Mouse (Mus musculus) liver, adult 2 months (tissue): ENCODE measurements around the gene Nsd1. TPM values are rescaled to one million over a fixed set of nuclear protein-coding genes. Genes with fewer than 3 reads are reported as not detected.

Experiments
- DNase-seq: peaks from one replicate; pipeline ENCODE4 v3.0.0-alpha.2; 2011; ENCODE audit warnings: low read depth, low spot score; ENCODE audit errors: extremely low read depth
- H3K27ac ChIP-seq: fragments of 200-500 bp; replicated peaks from 2 replicates; pipeline ENCODE4 v1.5.1; 2012; ENCODE audit warnings: low read depth, mild to moderate bottlenecking, control low read depth, inconsistent platforms, low read length; ENCODE audit not compliant: insufficient read depth
- H3K27me3 ChIP-seq: fragments of 200-500 bp; 2 replicates; pipeline ENCODE4 v1.6.1; 2012; ENCODE audit warnings: mild to moderate bottlenecking, moderate library complexity, low read length, inconsistent platforms; ENCODE audit not compliant: control insufficient read depth, insufficient read depth
- H3K36me3 ChIP-seq: fragments of 200-500 bp; 2 replicates; pipeline ENCODE4 v1.6.1; 2012; ENCODE audit warnings: low read length, inconsistent platforms; ENCODE audit not compliant: control insufficient read depth, insufficient read depth
- H3K4me1 ChIP-seq: fragments of 200-500 bp; 2 replicates; pipeline ENCODE4 v1.6.1; 2011; ENCODE audit warnings: low read length; ENCODE audit not compliant: control insufficient read depth, insufficient read depth
- H3K4me3 ChIP-seq: fragments of 200-500 bp; 2 replicates; pipeline ENCODE4 v1.5.1; 2011; ENCODE audit warnings: low read depth, mild to moderate bottlenecking, control low read depth, low read length, moderate library complexity; ENCODE audit not compliant: insufficient read depth
- H3K79me2 ChIP-seq: fragments of 200-500 bp; 2 replicates; pipeline ENCODE4 v1.6.1; 2012; ENCODE audit warnings: inconsistent platforms, mild to moderate bottlenecking, low read length, moderate library complexity; ENCODE audit not compliant: control insufficient read depth, insufficient read depth
- H3K9ac ChIP-seq: fragments of 200-500 bp; 2 replicates; pipeline ENCODE4 v1.6.1; 2012; ENCODE audit warnings: low read depth, mild to moderate bottlenecking, control low read depth, inconsistent platforms, low read length
- CTCF ChIP-seq: fragments of 200-500 bp; IDR thresholded peaks from 2 replicates; pipeline ENCODE4 v1.5.1; 2011; ENCODE audit warnings: low read depth, low read length, control low read depth
- POLR2A ChIP-seq: fragments of 200-500 bp; IDR thresholded peaks from 2 replicates; pipeline ENCODE4 v1.6.1; 2011; ENCODE audit warnings: low read length, control low read depth; ENCODE audit not compliant: insufficient read depth; ENCODE audit errors: extremely low read depth
- WGBS: fragments of 180-500 bp; shearing (Covaris S2); methylation state at CpG from one replicate; pipeline ENCODE4 v1.1.7; 2018; 5-methylcytosine and 5-hydroxymethylcytosine counted together
- polyA plus RNA-seq: library from polyadenylated mRNA; depleted of rRNA; stranded (reverse); fragments of >200 nt; gene quantifications from 2 replicates; pipeline ENCODE4 v1.2.3, GENCODE M21; 2012
- total RNA-seq: library from RNA; depleted of rRNA; stranded (reverse); fragments of >200 nt; gene quantifications from 2 replicates; pipeline ENCODE4 v1.2.3, GENCODE M21; 2014

Nsd1 gene
- total and polyA plus RNA-seq, 2 experiments: 8.9 to 45.4 TPM

GRCm38 (mm10) chr13:55329683-55330566 is 120.3 kb downstream of the Nsd1 start, which contains the start of gene Mxd3:
Gene Mxd3 (minus strand): TSS chr13:55329823.
- WGBS: under 1% methylated on average over 82 of the region's 82 CpGs
- TF ChIP-seq CTCF: no peak
- no peak for TF ChIP-seq POLR2A
- Histone ChIP-seq H3K36me3 (peaks cover 4% of the 10 kb centered on the region; the same call in 1 of the 2 replicates), H3K79me2 (no peaks in the 10 kb centered on the region), H3K4me3 (peak within 1 kb of the TSS; percentile 85), H3K9ac (peak within 1 kb of the TSS; percentile 40), H3K27me3 (no peaks in the 10 kb centered on the region), H3K4me1 (peaks cover 1% of the 10 kb centered on the region; the same call in 1 of the 2 replicates), H3K27ac (no peak within 1 kb of the TSS)
- peak; percentile 45 for DNase-seq

GRCm38 (mm10) chr13:55330567-55331400 is 121.2 kb downstream of the Nsd1 start:
- Histone ChIP-seq H3K4me1 (peaks cover 1% of the 10 kb centered on the region; the same call in 1 of the 2 replicates), H3K36me3 (no peaks in the 10 kb centered on the region), H3K79me2 (no peaks in the 10 kb centered on the region), H3K27ac (no peak overlapping the region), H3K9ac (no peak overlapping the region), H3K4me3 (no peak overlapping the region), H3K27me3 (no peaks in the 10 kb centered on the region)
- DNase-seq: no peak
- WGBS: 66% methylated on average over 14 of the region's 14 CpGs
- TF ChIP-seq CTCF (0 out of 2 replicates have a peak, but pooled peaks have one; percentile 2), POLR2A (no peak)

- Histone ChIP-seq H3K27me3 (no peaks in the 10 kb centered on the region), H3K79me2 (no peaks in the 10 kb centered on the region), H3K4me3 (no peak overlapping the region), H3K4me1 (peaks cover 1% of the 10 kb centered on the region; the same call in 1 of the 2 replicates), H3K27ac (no peak overlapping the region), H3K9ac (no peak overlapping the region), H3K36me3 (no peaks in the 10 kb centered on the region)
- 62% methylated on average over 3 of the region's 3 CpGs for WGBS
- TF ChIP-seq POLR2A (no peak), CTCF (no peak)
- DNase-seq: no peak
Measured at GRCm38 (mm10) chr13:55332331-55332730, 122.7 kb downstream of the Nsd1 start.

DNA sequence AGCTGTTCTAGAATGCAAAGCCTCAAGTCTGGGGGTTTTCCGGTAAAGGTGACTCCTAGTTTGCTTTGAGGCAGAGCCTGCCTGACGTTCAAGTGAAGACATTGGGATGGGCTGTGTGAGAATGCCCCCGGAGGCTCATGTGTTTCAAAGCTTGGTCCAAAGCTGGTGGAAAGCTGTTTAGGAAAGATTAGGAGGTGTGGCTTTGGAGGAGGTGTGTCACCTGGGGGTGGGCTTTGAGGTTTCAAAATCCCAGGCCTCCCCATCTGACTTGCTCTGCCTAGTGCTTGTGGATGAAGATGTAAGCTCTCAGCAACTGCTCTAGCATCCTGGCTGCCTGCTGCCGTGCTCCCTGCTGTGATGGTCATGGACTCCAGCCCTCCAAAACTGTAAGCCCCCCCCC is 126.1 kb downstream of the Nsd1 start:
- no peak overlapping the region for H3K9ac ChIP-seq
- H3K4me3 ChIP-seq: no peak overlapping the region
- no peak for DNase-seq
- no peaks in the 10 kb centered on the region for H3K79me2 ChIP-seq
- no peaks in the 10 kb centered on the region for H3K4me1 ChIP-seq
- no peak overlapping the region for H3K27ac ChIP-seq
- WGBS: 90% methylated on average over 4 of the region's 4 CpGs
- H3K36me3 ChIP-seq: no peaks in the 10 kb centered on the region
- no peaks in the 10 kb centered on the region for H3K27me3 ChIP-seq
- TF ChIP-seq CTCF (no peak), POLR2A (no peak)

GRCm38 (mm10) chr13:55337341-55337975 is 127.9 kb downstream of the Nsd1 start:
- TF ChIP-seq POLR2A (no peak), CTCF (no peak)
- Histone ChIP-seq H3K9ac (no peak overlapping the region), H3K27me3 (no peaks in the 10 kb centered on the region), H3K27ac (no peak overlapping the region), H3K79me2 (no peaks in the 10 kb centered on the region), H3K4me1 (no peaks in the 10 kb centered on the region), H3K4me3 (no peak overlapping the region), H3K36me3 (no peaks in the 10 kb centered on the region)
- DNase-seq: no peak
- WGBS: 70% methylated on average over 8 of the region's 10 CpGs
